Mouse (Mus musculus) ES-E14 (cell line): ENCODE results near the gene Cep131.

Source experiments
- CHD2 ChIP-seq: IDR thresholded peaks from 2 replicates; pipeline ENCODE4 v1.6.1; 2014; ENCODE audit warnings: mild to moderate bottlenecking, low read depth, low read length, inconsistent platforms
- HCFC1 ChIP-seq: IDR thresholded peaks from 2 replicates; pipeline ENCODE4 v1.6.1; 2012; ENCODE audit warnings: low read length, inconsistent platforms, borderline replicate concordance; ENCODE audit not compliant: insufficient read depth

DNA sequence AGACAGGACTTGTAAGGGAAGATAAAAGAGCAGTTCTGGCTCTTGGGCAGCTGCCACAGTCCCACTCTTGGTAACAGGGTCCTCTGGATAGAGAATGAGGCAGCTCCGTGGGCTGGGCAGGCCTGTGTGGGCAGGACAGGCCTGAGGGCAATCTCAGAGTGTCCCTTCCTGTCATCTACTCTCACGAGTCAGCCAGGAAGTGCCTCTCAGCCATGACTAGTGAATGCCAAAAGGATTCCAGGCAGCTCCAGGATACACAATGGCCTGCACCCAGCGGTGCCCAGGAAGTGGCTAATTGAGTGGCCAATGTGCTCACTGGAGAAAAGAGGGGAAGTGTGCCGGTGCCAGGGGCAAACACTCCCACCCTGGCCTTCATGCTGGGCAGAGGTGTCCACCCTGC lies 47.0 kb downstream of the Cep131 start:
- TF ChIP-seq CHD2, result no peak
- no peak for TF ChIP-seq HCFC1
